Mouse (Mus musculus) stomach, postnatal 0 days (tissue): Measurements from ENCODE around the gene Gamt.

Experiments used
- CTCF ChIP-seq: IDR thresholded peaks from 2 replicates; pipeline ENCODE4 v1.5.1; 2016; ENCODE audit warnings: antibody characterized with exemption, low read depth, mild to moderate bottlenecking, moderate library complexity
- EP300 ChIP-seq: optimal IDR thresholded peaks from 2 replicates; pipeline ENCODE3; 2016; ENCODE audit warnings: antibody characterized with exemption

- TF ChIP-seq CTCF (no peak), EP300 (no peak)
These were observed 1.9 kb downstream of the Gamt start for GRCm38 (mm10) chr10:80258752-80259462.
